Mouse (Mus musculus): ENCODE data around the gene Gm21693. TPM values are rescaled to one million over a fixed set of nuclear protein-coding genes. Genes with fewer than 3 reads are reported as not detected.
"Not testable (repeated sequence)": the region's sequence is repeated elsewhere in the genome, so short reads cannot be mapped to it uniquely, and the experiment has no call there.

Gm21693 gene
- not detected in 2 replicates for polyA plus RNA-seq (2014; fragmentation: Nextera tagmentation; extraction: Ambion mirVana)

DNA sequence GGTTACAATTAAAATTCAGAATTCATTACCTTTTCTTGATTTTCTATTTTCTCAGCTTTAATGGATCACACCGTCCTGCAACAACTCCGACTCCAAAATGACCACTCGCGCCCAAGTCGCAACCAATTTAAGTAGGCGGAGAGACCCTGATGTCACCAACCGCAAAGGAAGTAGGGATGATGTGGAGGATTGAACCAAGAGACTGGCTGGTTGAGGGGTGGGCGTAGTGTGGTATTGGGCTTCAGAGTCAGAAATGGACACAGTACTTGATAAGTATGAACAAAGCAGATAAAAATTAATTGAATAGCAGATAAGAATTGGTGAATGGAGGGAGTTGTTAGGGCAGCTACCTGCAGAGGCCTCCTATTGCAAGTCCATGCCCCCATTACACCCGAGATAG lies at the start of gene Gm21693:
TSS of gene Gm21693 (minus strand) at position 101 of the 400 bp plus-strand sequence.
- not testable (repeated sequence) for H3K4me3 ChIP-seq (ENCODE audit: low read depth, low read length); H3K4me2 ChIP-seq; H3K9ac ChIP-seq (ENCODE audit: low read depth, low read length); H3K27me3 ChIP-seq (ENCODE audit: control insufficient read depth, insufficient read depth, low read length); H3K36me3 ChIP-seq (ENCODE audit: control insufficient read depth, insufficient read depth, low read length); ATAC-seq (replicated peaks; ENCODE audit: insufficient number of reproducible peaks, low FRiP score, low TSS enrichment); H3K9me3 ChIP-seq (replicated peaks; ENCODE audit: control insufficient read depth, low read length); H3K27ac ChIP-seq (ENCODE audit: low read depth, low read length); H3K4me1 ChIP-seq (ENCODE audit: control insufficient read depth, insufficient read depth, low read length)
- no CpG with 5 or more reads among the region's 9 CpGs for WGBS (ENCODE audit: insufficient replicate concordance)

GRCm38 (mm10) chrY:3340661-3341060 lies 4.5 kb downstream of the Gm21693 start:
- not testable (repeated sequence) for H3K4me3 ChIP-seq (ENCODE audit: low read depth, low read length); H3K9ac ChIP-seq (ENCODE audit: low read depth, low read length); H3K27ac ChIP-seq (ENCODE audit: low read depth, low read length); ATAC-seq (replicated peaks; ENCODE audit: insufficient number of reproducible peaks, low FRiP score, low TSS enrichment); H3K36me3 ChIP-seq (ENCODE audit: control insufficient read depth, insufficient read depth, low read length); H3K27me3 ChIP-seq (ENCODE audit: control insufficient read depth, insufficient read depth, low read length); H3K4me1 ChIP-seq (ENCODE audit: control insufficient read depth, insufficient read depth, low read length); H3K9me3 ChIP-seq (replicated peaks; ENCODE audit: control insufficient read depth, low read length); H3K4me2 ChIP-seq
- WGBS (ENCODE audit: insufficient replicate concordance), result no CpG with 5 or more reads among the region's 11 CpGs

DNA sequence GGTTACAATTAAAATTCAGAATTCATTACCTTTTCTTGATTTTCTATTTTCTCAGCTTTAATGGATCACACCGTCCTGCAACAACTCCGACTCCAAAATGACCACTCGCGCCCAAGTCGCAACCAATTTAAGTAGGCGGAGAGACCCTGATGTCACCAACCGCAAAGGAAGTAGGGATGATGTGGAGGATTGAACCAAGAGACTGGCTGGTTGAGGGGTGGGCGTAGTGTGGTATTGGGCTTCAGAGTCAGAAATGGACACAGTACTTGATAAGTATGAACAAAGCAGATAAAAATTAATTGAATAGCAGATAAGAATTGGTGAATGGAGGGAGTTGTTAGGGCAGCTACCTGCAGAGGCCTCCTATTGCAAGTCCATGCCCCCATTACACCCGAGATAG lies 38.8 kb downstream of the Gm21693 start, which contains the start of gene Gm21677:
TSS of gene Gm21677 (minus strand) at position 101 of the 400 bp plus-strand sequence.
- not testable (repeated sequence) for ATAC-seq (replicated peaks; ENCODE audit: insufficient number of reproducible peaks, low FRiP score, low TSS enrichment); H3K36me3 ChIP-seq (ENCODE audit: control insufficient read depth, insufficient read depth, low read length); H3K27ac ChIP-seq (ENCODE audit: low read depth, low read length); H3K4me3 ChIP-seq (ENCODE audit: low read depth, low read length); H3K9me3 ChIP-seq (replicated peaks; ENCODE audit: control insufficient read depth, low read length); H3K9ac ChIP-seq (ENCODE audit: low read depth, low read length); H3K4me1 ChIP-seq (ENCODE audit: control insufficient read depth, insufficient read depth, low read length); H3K4me2 ChIP-seq; H3K27me3 ChIP-seq (ENCODE audit: control insufficient read depth, insufficient read depth, low read length)
- no CpG with 5 or more reads among the region's 9 CpGs for WGBS (ENCODE audit: insufficient replicate concordance)

Other genes with a start within 250 kb of the Gm21693 start
- not detected in 2 replicates for gene Gm21677, start 38.9 kb downstream of the Gm21693 start, polyA plus RNA-seq (2014; fragmentation: Nextera tagmentation; extraction: Ambion mirVana)
- not detected in 2 replicates for gene Gm21704, start 64.8 kb upstream of the Gm21693 start, polyA plus RNA-seq (2014; fragmentation: Nextera tagmentation; extraction: Ambion mirVana)
- not detected in 2 replicates for gene Gm21708, start 64.8 kb upstream of the Gm21693 start, polyA plus RNA-seq (2014; fragmentation: Nextera tagmentation; extraction: Ambion mirVana)